Comparison of ENCODE assay signal across 16 mouse cellular contexts in genomic region chr16:74455179-74455578, GRCm38 (mm10).
"Had no signal": no experiment of that assay in that cellular context is flagged by ENCODE, and none has a peak within 500 bp of the region (broad histone marks: within the 10 kb centered on the region; RNA-seq: fewer than 3 reads in every experiment).

No protein-coding gene starts in this region.

- H3K4me2 ChIP-seq: limb, embryonic 12.5 days; limb, embryonic 15.5 days; liver, embryonic 11.5 days; lung, embryonic 14.5 days had no signal

- H3K9me3 ChIP-seq: limb, embryonic 12.5 days; limb, embryonic 15.5 days had no signal

- H3K9ac ChIP-seq: limb, embryonic 12.5 days; limb, embryonic 15.5 days; liver, embryonic 14.5 days; liver, postnatal 0 days; lung, embryonic 14.5 days had no signal

- H3K4me1 ChIP-seq: limb, embryonic 15.5 days had no signal

- H3K27ac ChIP-seq: limb, embryonic 12.5 days; limb, embryonic 15.5 days; liver, embryonic 14.5 days; macrophage; stomach, postnatal 0 days had no signal

- DNase-seq: kidney, adult 18-20 months; kidney, postnatal 4 days; left cerebral cortex, postnatal 4 days; liver, postnatal 0 days; lung, embryonic 14.5 days; thymus, adult 2 months; thymus, postnatal 14 days; thymus, postnatal 4 days had no signal

- H3K27me3 ChIP-seq: limb, embryonic 12.5 days; limb, embryonic 15.5 days had no signal

- ATAC-seq: intestine, embryonic 16.5 days; liver, postnatal 0 days; lung, postnatal 0 days had no signal

- H3K4me3 ChIP-seq: limb, embryonic 12.5 days; limb, embryonic 15.5 days had no signal

- H3K36me3 ChIP-seq: limb, embryonic 12.5 days; limb, embryonic 15.5 days had no signal
